Mouse (Mus musculus) limb, embryonic 14.5 days (tissue): Measurements from ENCODE around the gene Arfip1. TPM values are rescaled to one million over a fixed set of nuclear protein-coding genes. Genes with fewer than 3 reads are reported as not detected.
A peak's percentile ranks its signal among the peaks of the same experiment; 100 is the strongest.
"Not testable (repeated sequence)": the region's sequence is repeated elsewhere in the genome, so short reads cannot be mapped to it uniquely, and the experiment has no call there.

Source experiments
- ATAC-seq: fragments of 200-750 bp; cut with Nextera tagmentation; 2 replicates; pipeline ENCODE4 v1.8.0; 2017; ENCODE audit warnings: low read depth, moderate number of reproducible peaks, moderate TSS enrichment; ENCODE audit not compliant: low FRiP score
- DNase-seq: peaks from one replicate; pipeline ENCODE4 v3.0.0-alpha.2; 2015; ENCODE audit warnings: low spot score
- H3K27ac ChIP-seq: fragments of 300-500 bp; sonication (generic); replicated peaks from 2 replicates; pipeline ENCODE4 v1.5.1; 2014; ENCODE audit warnings: low read depth, mild to moderate bottlenecking, low read length, moderate library complexity, mixed read lengths
- H3K27me3 ChIP-seq: fragments of 300-500 bp; sonication (generic); 2 replicates; pipeline ENCODE4 v1.6.1; 2014; ENCODE audit warnings: low read length, mixed read lengths; ENCODE audit not compliant: control insufficient read depth, insufficient read depth
- H3K36me3 ChIP-seq: fragments of 300-500 bp; sonication (generic); 2 replicates; pipeline ENCODE4 v1.6.1; 2014; ENCODE audit warnings: mild to moderate bottlenecking, low read length, moderate library complexity, mixed read lengths; ENCODE audit not compliant: control insufficient read depth, insufficient read depth
- H3K4me1 ChIP-seq: fragments of 300-500 bp; sonication (generic); 2 replicates; pipeline ENCODE4 v1.6.1; 2014; ENCODE audit warnings: antibody characterized with exemption, low read length, mixed read lengths; ENCODE audit not compliant: control insufficient read depth, insufficient read depth
- H3K4me2 ChIP-seq: fragments of 300-500 bp; sonication (generic); replicated peaks from 2 replicates; pipeline ENCODE4 v1.6.1; 2014; ENCODE audit warnings: low read depth, mild to moderate bottlenecking, low read length, moderate library complexity; ENCODE audit not compliant: severe bottlenecking
- H3K4me3 ChIP-seq: fragments of 300-500 bp; sonication (generic); replicated peaks from 2 replicates; pipeline ENCODE4 v1.5.1; 2014; ENCODE audit warnings: low read length
- H3K9ac ChIP-seq: fragments of 300-500 bp; sonication (generic); 2 replicates; pipeline ENCODE4 v1.6.1; 2014; ENCODE audit warnings: mild to moderate bottlenecking, low read depth, low read length, moderate library complexity; ENCODE audit not compliant: severe bottlenecking
- H3K9me3 ChIP-seq: fragments of 300-500 bp; sonication (generic); 2 replicates; pipeline ENCODE4 v1.6.1; 2016; ENCODE audit warnings: low read length; ENCODE audit not compliant: control insufficient read depth
- POLR2A ChIP-seq: fragments of 200-500 bp; IDR thresholded peaks from 2 replicates; pipeline ENCODE4 v1.8.0; 2012; ENCODE audit warnings: inconsistent platforms, mild to moderate bottlenecking, moderate library complexity, borderline replicate concordance; ENCODE audit not compliant: insufficient read depth, insufficient read length; ENCODE audit errors: extremely low read depth
- WGBS: fragments of 180-500 bp; shearing (Covaris S2); extraction: QIAGEN DNeasy Blood & Tissue Kit; methylation state at CpG from one replicate; pipeline ENCODE4 v1.1.7; 2014; 5-methylcytosine and 5-hydroxymethylcytosine counted together
- polyA plus RNA-seq, 2 experiments: library from polyadenylated mRNA; depleted of rRNA in 1 of 2; stranded (reverse) in 1 of 2; unstranded in 1 of 2; fragments of >200 nt; fragmentation: Nextera tagmentation in 1 of 2; extraction: Ambion mirVana in 1 of 2; gene quantifications; 2 replicates each; pipeline versions ENCODE4 v1.2.1 to v1.2.3; 2012 to 2014

Arfip1 gene
- polyA plus RNA-seq, 2 experiments: 30.2 to 56.9 TPM

DNA sequence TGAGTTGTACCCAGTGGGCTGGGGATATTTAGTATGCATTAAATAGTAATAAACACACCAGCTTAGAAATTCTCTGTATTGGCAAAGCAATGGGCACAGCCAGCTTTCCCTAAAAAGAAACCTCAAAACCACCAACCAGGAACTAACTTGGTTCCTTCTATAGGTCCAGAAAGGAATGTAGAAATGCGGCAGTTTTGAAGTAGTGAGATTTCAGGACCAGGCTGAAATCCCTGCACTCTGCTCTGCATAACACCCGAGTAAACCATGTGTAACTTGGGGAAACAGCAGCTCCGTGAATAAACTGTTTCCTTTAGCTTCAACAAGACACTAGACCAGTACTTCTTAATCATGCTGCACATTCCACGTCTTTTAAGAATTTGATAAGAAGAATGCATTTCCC lies 1.7 kb downstream of the Arfip1 start:
- no peaks in the 10 kb centered on the region for H3K36me3 ChIP-seq
- no peaks in the 10 kb centered on the region for H3K9me3 ChIP-seq
- H3K27ac ChIP-seq: no peak overlapping the region
- peak overlapping the region; percentile 72 for H3K4me2 ChIP-seq
- H3K9ac ChIP-seq: no peak overlapping the region
- H3K4me1 ChIP-seq: peaks cover 13% of the 10 kb centered on the region
- DNase-seq: no peak
- 52% methylated on average over 4 of the region's 4 CpGs for WGBS
- no peaks in the 10 kb centered on the region for H3K27me3 ChIP-seq
- ATAC-seq: no peak
- H3K4me3 ChIP-seq: no peak overlapping the region; the same call in 1 of the 2 replicates
- TF ChIP-seq POLR2A: no peak

DNA sequence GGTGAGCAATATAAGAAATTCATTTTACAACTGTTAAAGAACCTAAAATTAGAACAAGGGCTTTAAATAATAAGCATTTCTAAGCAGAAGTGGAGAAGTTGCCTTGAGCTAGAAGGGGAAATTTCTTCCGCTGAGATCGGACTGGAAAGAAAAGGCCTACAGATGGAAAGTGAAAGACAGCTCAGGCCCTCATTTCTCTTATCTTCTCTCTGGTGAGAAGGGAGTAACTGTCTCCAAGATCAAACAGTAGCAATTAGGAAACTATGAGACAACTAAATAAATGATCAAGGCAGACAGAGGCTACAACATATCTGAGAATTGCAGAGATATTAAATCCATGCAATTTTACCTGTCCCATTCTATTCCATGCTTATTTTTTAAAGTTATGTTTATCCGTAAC lies 11.9 kb downstream of the Arfip1 start:
- Histone ChIP-seq H3K4me1 (no peaks in the 10 kb centered on the region), H3K27ac (no peak overlapping the region), H3K9me3 (no peaks in the 10 kb centered on the region), H3K27me3 (no peaks in the 10 kb centered on the region), H3K4me3 (no peak overlapping the region), H3K36me3 (no peaks in the 10 kb centered on the region), H3K9ac (no peak overlapping the region), H3K4me2 (no peak overlapping the region)
- WGBS: 78% methylated on average over 3 of the region's 3 CpGs
- no peak for TF ChIP-seq POLR2A
- ATAC-seq (no peak), DNase-seq (no peak)

DNA sequence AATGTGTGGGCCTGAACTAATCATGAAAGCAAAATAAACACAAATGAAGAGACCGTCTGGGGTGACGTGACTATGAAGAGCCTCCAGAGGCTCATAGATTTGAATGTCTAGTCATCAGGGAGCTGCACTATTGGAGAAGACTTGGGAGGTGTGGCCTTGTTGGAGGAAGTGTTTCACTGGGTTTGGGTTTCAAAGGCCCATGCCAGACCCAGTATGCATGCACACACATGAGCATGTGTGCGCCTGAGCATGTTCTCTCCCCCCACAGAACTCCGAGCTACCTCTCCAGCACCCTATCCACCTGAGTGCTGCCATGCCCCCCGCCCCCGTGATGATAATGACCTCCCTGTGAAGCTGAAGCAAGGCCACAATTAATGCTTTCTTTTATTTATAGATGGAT lies 12.8 kb downstream of the Arfip1 start:
- WGBS: 75% methylated on average over 6 of the region's 6 CpGs
- no peak for DNase-seq
- Histone ChIP-seq H3K9me3 (no peaks in the 10 kb centered on the region), H3K4me2 (no peak overlapping the region), H3K27me3 (no peaks in the 10 kb centered on the region), H3K4me3 (no peak overlapping the region), H3K36me3 (no peaks in the 10 kb centered on the region), H3K27ac (no peak overlapping the region), H3K9ac (no peak overlapping the region), H3K4me1 (no peaks in the 10 kb centered on the region)
- ATAC-seq: no peak
- TF ChIP-seq POLR2A: no peak

DNA sequence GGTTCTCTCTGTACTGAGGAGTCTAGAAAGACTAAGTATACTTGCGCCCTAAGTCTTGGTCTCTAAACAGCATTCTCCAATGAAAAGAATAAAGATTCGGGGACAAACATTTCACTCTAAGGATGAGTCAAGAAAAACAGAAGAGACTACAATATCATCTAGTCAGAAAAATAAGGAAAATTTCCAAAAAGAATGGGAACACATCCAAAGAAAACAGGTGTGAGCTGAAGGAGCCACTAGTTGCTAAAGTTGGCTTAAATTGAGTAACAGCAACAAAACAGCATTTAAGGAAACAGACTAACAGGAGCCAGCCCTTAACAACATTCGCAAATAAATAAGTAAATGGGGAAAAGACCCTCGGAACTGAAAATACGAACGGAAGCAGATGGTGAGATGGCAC lies 13.9 kb downstream of the Arfip1 start:
- no peak overlapping the region for H3K4me3 ChIP-seq
- ATAC-seq (no peak), DNase-seq (no peak)
- H3K27me3 ChIP-seq: no peaks in the 10 kb centered on the region
- no peak overlapping the region for H3K27ac ChIP-seq
- H3K4me1 ChIP-seq: no peaks in the 10 kb centered on the region
- no peaks in the 10 kb centered on the region for H3K9me3 ChIP-seq
- no peak overlapping the region for H3K9ac ChIP-seq
- H3K4me2 ChIP-seq: no peak overlapping the region
- no peaks in the 10 kb centered on the region for H3K36me3 ChIP-seq
- no peak for TF ChIP-seq POLR2A
- 88% methylated on average over 6 of the region's 6 CpGs for WGBS

- ATAC-seq: no peak
- no peak for TF ChIP-seq POLR2A
Observed at GRCm38 (mm10) chr3:84563415-84563814, 19.0 kb downstream of the Arfip1 start.

GRCm38 (mm10) chr3:84562911-84563310 lies 19.5 kb downstream of the Arfip1 start:
- H3K9me3 ChIP-seq, H3K4me2 ChIP-seq, H3K27me3 ChIP-seq, H3K4me3 ChIP-seq, H3K9ac ChIP-seq, H3K27ac ChIP-seq, H3K36me3 ChIP-seq, ATAC-seq, H3K4me1 ChIP-seq, DNase-seq: not testable (repeated sequence)
- 92% methylated on average over 2 of the region's 2 CpGs for WGBS

More at GRCm38 (mm10) chr3:84563415-84563814, 19.0 kb downstream of the Arfip1 start:
- DNase-seq: no peak
- Histone ChIP-seq H3K27me3 (no peaks in the 10 kb centered on the region), H3K9me3 (no peaks in the 10 kb centered on the region), H3K27ac (no peak overlapping the region), H3K4me3 (no peak overlapping the region), H3K4me1 (no peaks in the 10 kb centered on the region), H3K9ac (no peak overlapping the region), H3K4me2 (no peak overlapping the region), H3K36me3 (no peaks in the 10 kb centered on the region)
- WGBS: 92% methylated on average over 4 of the region's 4 CpGs
